Mouse (Mus musculus) activated CD4-positive, CD25-positive, alpha-beta regulatory T cell, adult 9 weeks (primary cell): ENCODE data around the gene St8sia4. TPM values are rescaled to one million over a fixed set of nuclear protein-coding genes. Genes with fewer than 3 reads are reported as not detected.

Experiments used
- polyA plus RNA-seq: library from polyadenylated mRNA; unstranded; fragments of 100-300 nt; shearing (Covaris generic); gene quantifications from one replicate; pipeline ENCODE4 v1.2.1, GENCODE M21; 2017

The St8sia4 gene
- 99.5 TPM for polyA plus RNA-seq

GRCm38 (mm10) chr1:95667435-95668252, at the start of gene St8sia4:
Gene St8sia4, minus strand, starts transcription at chr1:95667571.

